Mouse (Mus musculus): ENCODE data around the gene Slc8a1. TPM values are rescaled to one million over a fixed set of nuclear protein-coding genes. Genes with fewer than 3 reads are reported as not detected.
A peak's percentile ranks its signal among the peaks of the same experiment; 100 is the strongest.

The Slc8a1 gene
- total RNA-seq, 2 experiments from 2014 or later = 291 TPM

DNA sequence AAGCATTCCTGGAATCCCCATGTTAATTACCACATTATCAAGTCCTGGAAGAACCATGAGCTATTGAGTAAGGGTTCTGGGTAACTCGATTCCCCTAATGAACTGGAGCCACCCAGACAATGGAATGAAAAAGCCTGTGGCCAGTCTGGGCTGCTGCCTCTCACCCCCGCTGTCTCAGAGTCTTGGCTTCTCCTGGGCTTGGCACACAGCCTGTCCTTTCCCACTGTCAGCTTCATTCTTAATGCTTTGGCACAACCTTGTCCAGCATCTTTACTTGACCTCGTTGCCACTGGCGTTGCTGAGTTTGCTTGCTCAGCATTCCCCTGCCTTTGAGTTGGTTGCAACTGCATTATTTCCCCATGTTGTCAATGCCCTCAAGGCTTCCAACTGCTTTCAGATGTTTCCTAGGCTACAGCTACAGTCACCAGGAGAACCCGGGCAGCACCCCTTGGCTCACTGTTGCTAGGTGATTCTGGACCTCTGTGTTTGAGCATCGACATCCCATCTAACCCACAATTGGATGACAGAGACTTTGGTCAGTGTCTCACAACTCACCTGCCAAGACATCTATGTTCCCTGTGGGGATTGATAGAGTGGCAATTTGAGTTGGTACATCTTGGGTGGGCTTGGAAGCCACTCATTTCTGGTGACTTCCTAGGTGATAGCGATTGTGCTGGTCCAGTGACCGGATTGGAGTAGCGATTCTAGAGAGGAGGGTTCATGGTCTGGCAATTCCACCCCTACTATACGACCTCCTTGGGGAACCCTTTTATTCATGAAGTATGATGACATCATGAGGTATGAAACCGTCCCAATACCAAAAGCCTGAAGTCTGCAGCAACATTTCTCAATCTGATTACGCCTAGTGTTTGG is 195.6 kb downstream of the Slc8a1 start:
- DNase-seq (ENCODE audit: low spot score in 2 of 2) = peak; percentile 38 to 56
- TF ChIP-seq CTCF (conservative IDR thresholded peaks at IDR 0.05) = no peak
- Histone ChIP-seq H3K27ac (no peak overlapping the region), H3K4me3 (no peak overlapping the region)

- DNase-seq (ENCODE audit: low spot score in 2 of 2) = no peak
- TF ChIP-seq CTCF (conservative IDR thresholded peaks at IDR 0.05) = no peak
- Histone ChIP-seq H3K4me3 (no peak overlapping the region), H3K27ac (no peak overlapping the region; the same call in 1 of the 2 replicates)
Observed at GRCm38 (mm10) chr17:81538163-81539160, 199.7 kb downstream of the Slc8a1 start.

DNA sequence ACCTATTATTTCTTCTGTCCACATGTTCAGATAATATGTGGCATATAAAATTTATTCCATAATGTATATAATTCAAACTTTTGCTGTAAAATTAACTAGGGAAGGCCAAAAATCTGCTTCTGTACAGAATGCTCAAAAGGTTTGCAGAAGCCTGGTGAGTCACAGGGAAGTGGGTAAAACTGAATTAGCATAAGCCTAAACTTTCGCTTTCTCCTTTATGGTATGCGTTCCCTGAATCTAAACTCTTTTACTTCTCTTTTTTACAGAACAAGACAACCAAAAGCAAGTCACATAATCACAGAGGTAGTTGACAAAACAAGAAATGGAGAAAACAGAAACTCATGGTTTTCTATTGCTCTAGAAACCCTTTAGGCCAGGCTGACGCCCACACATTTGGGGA is 202.1 kb downstream of the Slc8a1 start:
- no peak for DNase-seq (ENCODE audit: low spot score in 2 of 2)
- Histone ChIP-seq H3K27ac (0 out of 2 replicates have a peak overlapping the region, but pooled peaks have one; percentile 18), H3K4me3 (no peak overlapping the region)
- no peak for TF ChIP-seq CTCF (conservative IDR thresholded peaks at IDR 0.05)

GRCm38 (mm10) chr17:81529849-81530248 is 208.3 kb downstream of the Slc8a1 start:
- peak overlapping the region; percentile 60; the same call in 1 of the 2 replicates for H3K27ac ChIP-seq
- DNase-seq (ENCODE audit: low spot score in 2 of 2) = no peak
- no peak for TF ChIP-seq CTCF (conservative IDR thresholded peaks at IDR 0.05)
- no peak overlapping the region for H3K4me3 ChIP-seq

- Histone ChIP-seq H3K27ac (peak overlapping the region; percentile 60; the same call in 1 of the 2 replicates), H3K4me3 (no peak overlapping the region)
- no peak for TF ChIP-seq CTCF (conservative IDR thresholded peaks at IDR 0.05)
- no peak for DNase-seq (ENCODE audit: low spot score in 2 of 2)
Observed at GRCm38 (mm10) chr17:81528940-81529339, 209.2 kb downstream of the Slc8a1 start.

- Histone ChIP-seq H3K4me3 (no peak overlapping the region), H3K27ac (no peak overlapping the region)
- no peak for DNase-seq (ENCODE audit: low spot score in 2 of 2)
- TF ChIP-seq CTCF (conservative IDR thresholded peaks at IDR 0.05) = no peak
Observed at GRCm38 (mm10) chr17:81526463-81526862, 211.7 kb downstream of the Slc8a1 start.

DNA sequence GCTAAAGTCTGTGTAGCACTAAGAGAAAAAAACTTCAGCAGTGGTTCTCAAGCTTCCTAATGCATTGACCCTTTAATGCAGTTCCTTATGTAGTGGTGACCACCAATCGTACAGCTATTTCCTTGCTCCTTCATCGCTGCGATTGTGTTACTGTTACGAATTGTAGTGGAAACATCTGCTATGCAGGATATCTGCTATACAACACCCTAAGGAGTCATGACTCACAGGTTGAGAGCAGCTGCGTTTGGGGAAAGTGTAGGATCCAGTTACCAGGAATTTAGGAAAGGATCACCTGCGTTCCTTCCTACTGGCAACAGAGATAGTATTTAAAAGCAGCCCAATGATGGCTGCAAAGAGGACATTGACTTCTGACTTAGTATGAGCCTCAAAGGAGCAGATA is 213.4 kb downstream of the Slc8a1 start:
- no peak for DNase-seq (ENCODE audit: low spot score in 2 of 2)
- TF ChIP-seq CTCF (conservative IDR thresholded peaks at IDR 0.05) = no peak
- no peak overlapping the region for H3K27ac ChIP-seq
- H3K4me3 ChIP-seq = no peak overlapping the region

DNA sequence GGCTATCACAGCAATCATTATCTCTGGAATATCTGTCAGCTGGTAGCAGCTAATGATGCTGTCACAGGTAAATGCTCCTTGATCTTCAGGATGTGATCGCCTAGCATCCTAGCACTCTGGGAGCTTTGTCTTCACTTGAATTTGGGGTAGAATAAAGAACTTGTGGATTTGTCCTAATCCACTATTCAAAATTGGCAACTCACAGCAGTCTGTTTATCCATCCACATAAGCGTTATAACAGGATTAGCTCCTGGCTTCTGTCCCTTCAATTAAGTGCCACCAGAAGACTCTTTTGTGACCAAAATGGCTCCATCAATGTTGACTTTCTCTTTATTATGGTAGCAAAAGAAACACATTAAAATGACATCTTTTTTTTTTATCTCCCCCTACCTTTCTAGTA is 214.2 kb downstream of the Slc8a1 start:
- DNase-seq (ENCODE audit: low spot score in 2 of 2) = no peak
- Histone ChIP-seq H3K27ac (no peak overlapping the region), H3K4me3 (no peak overlapping the region)
- TF ChIP-seq CTCF (conservative IDR thresholded peaks at IDR 0.05) = no peak

- Histone ChIP-seq H3K4me3 (no peak overlapping the region), H3K27ac (no peak overlapping the region)
- DNase-seq (ENCODE audit: low spot score in 2 of 2) = no peak
- no peak for TF ChIP-seq CTCF (conservative IDR thresholded peaks at IDR 0.05)
Observed at GRCm38 (mm10) chr17:81518316-81519025, 219.7 kb downstream of the Slc8a1 start.

- no peak for DNase-seq (ENCODE audit: low spot score in 2 of 2)
Observed at GRCm38 (mm10) chr17:81516155-81516554, 222.0 kb downstream of the Slc8a1 start.

DNA sequence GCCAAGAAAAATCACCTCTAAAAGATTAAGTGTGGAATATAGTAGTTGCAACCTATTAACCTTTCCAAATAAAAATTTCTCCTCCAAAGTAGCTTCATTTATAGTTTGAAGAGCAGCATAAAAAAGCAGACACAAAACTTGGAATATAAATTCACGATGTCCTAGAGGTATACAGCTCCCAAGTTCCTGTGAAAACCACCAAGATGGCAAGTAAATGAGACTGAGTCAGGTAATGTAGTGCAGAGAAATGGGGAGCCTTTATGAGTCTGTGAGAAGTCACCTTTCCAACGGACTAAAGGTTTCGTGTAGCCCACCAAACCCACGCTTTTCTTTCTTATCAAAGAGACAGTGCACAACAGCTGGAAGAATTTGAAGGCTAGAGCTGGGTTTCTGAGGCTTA is 224.2 kb downstream of the Slc8a1 start:
- H3K27ac ChIP-seq = no peak overlapping the region
- no peak for DNase-seq (ENCODE audit: low spot score in 2 of 2)
- no peak for TF ChIP-seq CTCF (conservative IDR thresholded peaks at IDR 0.05)
- H3K4me3 ChIP-seq = no peak overlapping the region

More at GRCm38 (mm10) chr17:81516155-81516554, 222.0 kb downstream of the Slc8a1 start:
- TF ChIP-seq CTCF (conservative IDR thresholded peaks at IDR 0.05) = no peak
- no peak overlapping the region for H3K27ac ChIP-seq
- H3K4me3 ChIP-seq = no peak overlapping the region

- TF ChIP-seq CTCF (conservative IDR thresholded peaks at IDR 0.05) = no peak
- DNase-seq (ENCODE audit: low spot score in 2 of 2) = no peak
- Histone ChIP-seq H3K4me3 (no peak overlapping the region), H3K27ac (no peak overlapping the region)
Observed at GRCm38 (mm10) chr17:81513368-81513958, 224.7 kb downstream of the Slc8a1 start.
